ENCODE assay signal across 24 mouse cellular contexts in genomic region chr2:69140816-69141215, GRCm38 (mm10).
"Had no signal": no experiment of that assay in that cellular context is flagged by ENCODE, and none has a peak within 500 bp of the region (broad histone marks: within the 10 kb centered on the region; RNA-seq: fewer than 3 reads in every experiment).

No protein-coding gene starts in this region.

- H3K27ac ChIP-seq: limb, embryonic 10.5 days; limb, embryonic 13.5 days; liver, embryonic 12.5 days; liver, embryonic 15.5 days; macrophage; midbrain, embryonic 10.5 days; midbrain, embryonic 15.5 days; neural tube, embryonic 12.5 days; neural tube, embryonic 15.5 days; stomach, embryonic 15.5 days had no signal

- H3K9ac ChIP-seq: limb, embryonic 13.5 days; liver, embryonic 12.5 days; liver, embryonic 15.5 days; lung, embryonic 14.5 days; midbrain, embryonic 15.5 days; neural tube, embryonic 12.5 days; neural tube, embryonic 15.5 days; stomach, embryonic 15.5 days had no signal

- ATAC-seq: hindbrain, embryonic 16.5 days; inflammation-experienced regulatory T-cells, adult 6 months; liver, embryonic 12.5 days; midbrain, embryonic 15.5 days had no signal

- H3K9me3 ChIP-seq: limb, embryonic 10.5 days; limb, embryonic 13.5 days; liver, embryonic 12.5 days; liver, embryonic 15.5 days; megakaryocyte, embryonic 14.5 days; midbrain, embryonic 10.5 days; midbrain, embryonic 15.5 days; neural tube, embryonic 12.5 days; neural tube, embryonic 15.5 days; stomach, embryonic 15.5 days had no signal

- DNase-seq: kidney, adult 11 months; kidney, adult 8-10 months; kidney, postnatal 14 days; kidney, postnatal 4 days; liver; lung, embryonic 14.5 days; right cerebral cortex, adult 18-20 months; right cerebral cortex, postnatal 14 days; right cerebral cortex, postnatal 4 days; spleen, adult 18-20 months; thymus, postnatal 25 days had no signal

- H3K4me2 ChIP-seq: limb, embryonic 13.5 days; liver, embryonic 12.5 days; liver, embryonic 15.5 days; lung, embryonic 14.5 days; midbrain, embryonic 15.5 days; neural tube, embryonic 12.5 days; neural tube, embryonic 15.5 days; stomach, embryonic 15.5 days had no signal

- H3K4me1 ChIP-seq: limb, embryonic 13.5 days; liver, embryonic 15.5 days; midbrain, embryonic 15.5 days; neural tube, embryonic 12.5 days; neural tube, embryonic 15.5 days had no signal

- H3K36me3 ChIP-seq: limb, embryonic 10.5 days; limb, embryonic 13.5 days; liver, embryonic 12.5 days; liver, embryonic 15.5 days; midbrain, embryonic 10.5 days; midbrain, embryonic 15.5 days; neural tube, embryonic 12.5 days; neural tube, embryonic 15.5 days; stomach, embryonic 15.5 days had no signal

- H3K27me3 ChIP-seq: limb, embryonic 13.5 days; liver, embryonic 12.5 days; liver, embryonic 15.5 days; midbrain, embryonic 15.5 days; neural tube, embryonic 12.5 days; neural tube, embryonic 15.5 days; stomach, embryonic 15.5 days had no signal

- H3K4me3 ChIP-seq: limb, embryonic 10.5 days; limb, embryonic 13.5 days; liver, embryonic 12.5 days; liver, embryonic 15.5 days; megakaryocyte, embryonic 14.5 days; midbrain, embryonic 10.5 days; midbrain, embryonic 15.5 days; neural tube, embryonic 12.5 days; neural tube, embryonic 15.5 days; stomach, embryonic 15.5 days had no signal
